Mouse (Mus musculus) mesoderm, embryonic 11.5 days (tissue): ENCODE results near the gene Vmn2r88.
"Not testable (repeated sequence)": the region's sequence is repeated elsewhere in the genome, so short reads cannot be mapped to it uniquely, and the experiment has no call there.

Experiments used
- DNase-seq: peaks from one replicate; pipeline ENCODE4 v3.0.0-alpha.2; 2012; ENCODE audit warnings: low read depth, low spot score

Gene Vmn2r88

DNA sequence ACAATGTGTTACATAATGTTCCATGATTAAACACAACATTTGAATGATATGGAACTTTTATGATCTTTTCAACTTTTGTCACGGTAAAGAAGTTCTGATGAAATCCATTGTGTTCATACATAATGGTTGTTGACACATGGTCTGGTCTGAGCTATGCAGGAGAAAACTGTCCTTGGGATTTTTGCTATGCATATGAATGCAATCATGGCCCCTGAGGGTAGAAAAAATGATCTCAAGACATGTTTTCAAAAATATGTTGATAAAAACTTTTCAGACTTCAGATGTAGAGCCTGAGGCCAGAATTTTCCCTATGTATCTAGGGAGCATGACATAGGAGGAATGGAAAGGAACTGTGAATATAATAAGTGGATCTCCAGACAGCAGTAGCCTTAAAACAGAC is at the start of gene Vmn2r88:
Gene Vmn2r88, plus strand, starts transcription at position 301 of the 400 bp plus-strand sequence.
- DNase-seq = no peak

DNA sequence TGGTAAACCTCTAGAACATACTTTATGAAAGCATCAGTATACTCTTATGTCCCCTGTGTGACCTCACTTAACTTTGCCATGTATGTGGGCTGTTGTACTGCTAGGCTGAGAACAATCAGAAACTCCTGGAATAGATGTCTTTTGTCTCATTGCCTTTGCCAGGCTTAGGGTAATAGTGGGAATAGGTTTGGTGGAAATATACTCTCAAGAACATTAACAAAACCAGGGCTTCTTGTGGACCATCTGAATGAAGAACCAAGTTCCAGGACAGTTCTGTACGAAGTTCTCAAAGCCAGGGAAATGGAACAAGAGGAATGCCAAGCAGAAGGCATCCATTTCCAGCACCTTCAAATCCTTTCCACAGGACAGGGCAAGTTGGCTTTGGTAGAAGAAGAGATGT is 49.2 kb upstream of the Vmn2r88 start, which contains the start of gene Gm7247:
Gene Gm7247, plus strand, starts transcription at position 301 of the 400 bp plus-strand sequence.
- DNase-seq = no peak

DNA sequence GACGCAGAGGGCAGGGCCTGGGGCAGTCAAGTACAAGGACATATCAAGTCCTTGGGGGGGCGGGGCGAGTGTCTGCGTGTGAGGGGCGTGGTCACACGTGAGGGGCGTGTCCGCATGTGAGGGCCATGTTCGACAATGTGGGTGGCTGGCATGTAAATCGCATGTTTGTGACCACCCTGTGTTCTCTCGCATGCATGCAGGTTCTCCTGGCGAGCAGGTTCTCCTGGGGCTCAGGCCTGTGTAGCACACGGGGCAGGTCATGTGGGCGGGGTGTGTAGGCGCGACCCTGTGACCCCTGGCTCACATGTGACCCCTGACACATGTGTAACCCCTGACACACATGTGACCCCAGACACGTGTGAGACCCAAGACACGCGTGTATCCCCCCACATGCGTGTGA is 27.8 kb upstream of the Vmn2r88 start:
- no peak for DNase-seq

DNA sequence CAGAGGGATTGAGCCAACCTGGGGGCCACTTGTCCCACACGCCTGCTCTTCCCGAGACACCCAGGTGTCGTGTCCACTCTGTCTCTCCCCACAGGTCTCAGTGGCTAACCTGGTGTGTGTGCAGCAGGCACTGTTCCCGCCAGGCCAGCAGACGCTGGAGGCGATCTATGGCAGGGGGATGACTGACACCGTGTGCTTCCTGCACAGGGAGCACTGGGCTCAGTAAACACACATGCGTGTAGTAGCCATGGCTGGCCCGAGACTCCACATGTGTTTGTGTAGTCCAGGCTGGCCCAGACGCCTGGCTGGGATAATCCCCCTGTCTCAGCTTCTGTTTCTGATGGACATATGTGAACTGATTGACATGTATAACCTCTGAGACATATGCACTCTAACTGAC is 26.3 kb upstream of the Vmn2r88 start:
- DNase-seq = no peak

DNA sequence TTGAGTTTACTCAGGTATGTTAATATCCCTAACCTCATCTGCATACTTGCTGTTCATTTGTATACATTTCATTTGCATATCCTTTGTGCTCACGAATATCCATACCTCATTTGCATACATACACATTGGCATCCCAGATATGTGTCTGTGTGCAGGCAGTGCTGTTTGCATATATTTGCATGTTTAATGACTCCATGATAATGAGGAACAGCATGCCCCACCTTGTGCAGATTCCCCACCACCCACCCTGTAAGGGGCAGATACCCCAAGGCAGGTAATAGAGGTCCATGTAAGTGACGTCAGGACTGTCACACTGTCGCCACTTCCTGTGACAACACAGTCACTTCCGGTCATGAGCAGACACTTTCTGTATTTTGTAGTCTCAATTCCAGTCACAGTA is 24.9 kb upstream of the Vmn2r88 start:
- peak; percentile 62 for DNase-seq

DNA sequence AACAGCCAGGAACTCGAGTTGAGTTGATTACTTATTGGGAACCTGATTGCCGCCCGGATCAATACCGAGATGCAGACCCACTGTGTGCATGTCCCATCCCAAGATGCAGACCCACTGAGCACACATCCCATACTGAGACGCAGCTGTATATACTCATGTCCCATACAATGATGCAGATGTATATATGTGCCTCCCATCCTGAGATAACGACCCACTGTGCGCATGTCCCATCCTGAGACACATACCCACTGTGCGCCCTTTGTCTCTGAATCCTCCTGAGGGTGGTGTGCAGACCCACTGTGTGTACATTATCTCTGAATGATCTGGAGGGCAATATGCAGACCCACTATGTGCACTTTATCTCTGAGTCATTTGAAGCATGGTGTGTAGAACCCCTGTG is 22.9 kb upstream of the Vmn2r88 start:
- no peak for DNase-seq

DNA sequence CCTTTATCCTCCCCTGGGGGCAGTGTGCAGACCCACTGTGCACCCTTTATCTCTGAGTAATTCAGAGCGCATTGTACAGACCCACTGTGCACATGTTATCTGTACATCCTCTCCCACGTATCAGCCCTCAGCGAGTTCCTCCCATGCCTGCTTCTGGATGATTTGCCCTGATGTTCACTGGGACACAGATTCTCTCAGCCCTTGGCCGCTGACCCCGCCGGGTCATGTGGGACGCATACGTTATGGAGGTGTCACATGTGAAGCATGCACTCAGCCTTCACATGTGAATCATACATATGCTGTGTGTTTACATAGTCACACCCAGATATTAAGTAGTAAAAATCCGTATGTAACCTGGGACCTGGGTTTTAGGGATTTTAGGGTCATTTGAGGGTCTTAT is 22.4 kb upstream of the Vmn2r88 start:
- no peak for DNase-seq

DNA sequence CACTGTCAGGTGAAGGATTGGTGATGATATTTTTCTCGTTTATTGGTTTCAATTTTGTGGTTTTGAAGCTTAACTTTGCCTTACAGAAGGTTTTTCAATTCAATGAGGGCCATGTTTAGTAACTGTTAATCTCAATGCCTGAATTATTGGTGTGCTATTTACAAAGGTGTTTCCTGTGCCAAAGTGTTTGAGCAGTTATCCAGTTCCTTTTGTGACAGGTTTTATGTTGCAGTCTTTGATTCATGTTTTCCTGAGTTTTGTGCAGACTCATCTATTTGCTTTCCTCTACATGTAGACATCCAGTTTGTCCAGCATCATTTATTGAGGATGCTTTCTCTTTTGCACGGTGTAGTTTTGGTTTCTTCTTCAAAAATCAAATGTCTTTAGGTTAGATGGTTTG is 13.3 kb downstream of the Vmn2r88 start:
- no peak for DNase-seq

DNA sequence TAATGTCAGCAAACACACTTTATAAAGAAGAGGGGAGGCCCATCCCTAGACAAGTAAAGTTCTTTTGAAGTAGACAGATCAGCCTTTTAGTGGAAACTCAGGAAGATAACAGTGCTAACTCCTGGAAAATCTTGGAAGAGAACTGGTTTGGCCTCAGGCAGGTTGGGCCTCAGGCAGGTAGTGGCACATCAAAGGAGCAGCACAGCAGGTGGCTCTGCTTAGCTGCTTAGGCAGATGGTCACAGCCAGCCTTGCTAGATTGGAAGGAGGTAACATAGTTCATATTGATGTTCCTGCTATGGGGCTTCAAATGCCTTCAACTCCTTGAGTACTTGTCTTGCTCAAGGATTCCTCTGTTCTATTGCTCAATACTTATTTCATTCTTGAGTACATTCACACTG is 19.5 kb downstream of the Vmn2r88 start:
- not testable (repeated sequence) for DNase-seq

DNA sequence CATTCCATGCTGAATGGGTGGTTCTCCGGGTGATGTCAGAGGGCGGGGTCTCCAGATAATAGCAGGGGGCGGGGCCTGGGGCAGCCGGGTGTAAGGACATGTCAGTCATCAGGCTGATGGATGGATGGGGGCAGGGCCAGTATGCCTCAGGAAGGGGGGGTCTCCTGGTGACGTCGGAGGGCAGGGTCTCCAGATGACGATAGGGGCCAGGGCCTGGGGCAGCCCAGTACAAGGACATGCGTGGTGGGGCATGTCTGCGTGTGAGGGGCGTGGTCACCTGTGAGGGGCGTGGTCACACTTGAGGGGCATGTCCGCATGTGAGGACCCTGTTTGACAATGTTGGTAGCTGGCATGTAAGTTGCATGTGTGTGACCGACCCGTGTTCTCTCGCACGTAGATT is 23.9 kb downstream of the Vmn2r88 start:
- no peak for DNase-seq

DNA sequence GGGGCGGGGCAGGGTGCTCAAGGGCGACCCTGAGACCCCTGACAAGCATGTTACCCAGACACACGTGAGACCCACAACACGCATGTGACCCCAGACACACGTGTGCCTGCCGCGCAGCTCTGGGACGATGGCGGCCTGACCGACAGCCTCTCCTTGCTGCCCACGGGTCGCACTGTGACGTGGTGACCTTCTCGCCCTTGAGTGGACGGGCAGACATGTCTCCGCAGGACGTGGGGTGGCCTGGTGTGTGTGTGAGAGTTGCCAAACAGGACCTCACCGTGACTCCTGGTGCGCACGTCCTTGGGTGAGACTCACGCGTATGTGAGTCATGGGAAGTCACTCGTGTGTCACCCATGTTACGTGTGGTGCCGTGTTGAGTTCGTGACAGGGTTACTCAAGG is 24.4 kb downstream of the Vmn2r88 start:
- DNase-seq = no peak

DNA sequence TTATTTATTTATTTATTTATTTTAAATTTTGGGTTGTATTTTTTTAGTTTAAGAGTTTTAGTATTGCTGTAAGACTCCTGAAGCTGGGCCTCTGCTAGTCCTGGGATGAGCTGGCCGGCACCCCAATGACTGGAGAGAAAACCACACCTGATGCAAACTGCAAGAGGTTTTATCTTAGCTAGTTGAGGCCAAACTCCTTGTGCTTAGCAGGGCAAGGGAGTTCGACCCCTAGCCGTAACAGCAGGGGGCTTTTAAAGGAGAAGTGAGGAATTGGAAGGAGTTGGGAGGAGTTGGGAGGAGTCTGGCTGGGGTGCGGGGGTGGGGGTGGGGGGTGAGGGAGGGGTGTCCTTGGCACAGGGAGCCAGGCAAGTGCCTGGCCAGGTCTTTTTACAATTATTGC is 28.3 kb downstream of the Vmn2r88 start:
- DNase-seq = no peak

DNA sequence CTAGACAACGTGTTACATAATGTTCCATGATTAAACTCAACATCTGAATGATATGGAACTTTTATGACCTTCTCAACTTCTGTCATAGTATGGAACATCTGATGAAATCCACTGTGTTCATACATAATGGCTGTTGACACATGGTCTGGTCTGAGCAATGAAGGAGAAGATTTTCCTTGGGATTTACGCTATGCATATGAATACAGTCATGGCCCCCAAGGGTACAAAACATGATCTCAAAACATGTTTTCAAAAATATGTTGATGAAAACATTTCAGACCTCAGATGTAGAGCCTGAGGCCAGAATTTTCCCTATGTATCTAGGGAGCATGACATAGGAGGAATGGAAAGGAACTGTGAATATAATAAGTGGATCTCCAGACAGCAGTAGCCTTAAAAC is 40.9 kb downstream of the Vmn2r88 start, which contains the start of gene Vmn2r89:
Gene Vmn2r89, plus strand, starts transcription at position 301 of the 400 bp plus-strand sequence.
- not testable (repeated sequence) for DNase-seq
